Mouse (Mus musculus) testis, adult 2 months (tissue): ENCODE data around the gene Zfp654. TPM values are rescaled to one million over a fixed set of nuclear protein-coding genes. Genes with fewer than 3 reads are reported as not detected.

ENCODE experiments used
- H3K27ac ChIP-seq: fragments of 200-500 bp; 2 replicates; pipeline ENCODE4 v1.5.1; 2012; ENCODE audit warnings: low read depth, low read length; ENCODE audit not compliant: control insufficient read depth, insufficient read depth
- H3K27me3 ChIP-seq: fragments of 200-500 bp; 2 replicates; pipeline ENCODE4 v1.6.1; 2012; ENCODE audit warnings: mild to moderate bottlenecking, low read length, moderate library complexity; ENCODE audit not compliant: control insufficient read depth, insufficient read depth
- H3K36me3 ChIP-seq: fragments of 200-500 bp; 2 replicates; pipeline ENCODE4 v1.6.1; 2012; ENCODE audit warnings: mild to moderate bottlenecking, low read length; ENCODE audit not compliant: control insufficient read depth, insufficient read depth
- H3K4me1 ChIP-seq: fragments of 200-500 bp; 2 replicates; pipeline ENCODE4 v1.6.1; 2012; ENCODE audit warnings: low read length; ENCODE audit not compliant: control insufficient read depth, insufficient read depth
- H3K4me3 ChIP-seq: fragments of 200-500 bp; 2 replicates; pipeline ENCODE4 v1.5.1; 2012; ENCODE audit warnings: low read depth, mild to moderate bottlenecking, low read length, moderate library complexity, mixed read lengths; ENCODE audit not compliant: control insufficient read depth
- CTCF ChIP-seq: fragments of 200-500 bp; IDR thresholded peaks from 2 replicates; pipeline ENCODE4 v1.5.1; 2012; ENCODE audit warnings: low read depth, mild to moderate bottlenecking, inconsistent platforms, low read length, moderate library complexity; ENCODE audit not compliant: control insufficient read depth, insufficient read depth, insufficient replicate concordance
- POLR2A ChIP-seq: fragments of 200-500 bp; IDR thresholded peaks from 2 replicates; pipeline ENCODE4 v1.6.1; 2012; ENCODE audit warnings: low read depth, mild to moderate bottlenecking, inconsistent platforms, low read length, moderate library complexity; ENCODE audit not compliant: control insufficient read depth
- polyA plus RNA-seq: library from polyadenylated mRNA; depleted of rRNA; stranded (reverse); fragments of >200 nt; gene quantifications from 2 replicates; pipeline ENCODE4 v1.2.3, GENCODE M21; 2012

The Zfp654 gene
- polyA plus RNA-seq, 1 experiment, result 41.3 TPM

DNA sequence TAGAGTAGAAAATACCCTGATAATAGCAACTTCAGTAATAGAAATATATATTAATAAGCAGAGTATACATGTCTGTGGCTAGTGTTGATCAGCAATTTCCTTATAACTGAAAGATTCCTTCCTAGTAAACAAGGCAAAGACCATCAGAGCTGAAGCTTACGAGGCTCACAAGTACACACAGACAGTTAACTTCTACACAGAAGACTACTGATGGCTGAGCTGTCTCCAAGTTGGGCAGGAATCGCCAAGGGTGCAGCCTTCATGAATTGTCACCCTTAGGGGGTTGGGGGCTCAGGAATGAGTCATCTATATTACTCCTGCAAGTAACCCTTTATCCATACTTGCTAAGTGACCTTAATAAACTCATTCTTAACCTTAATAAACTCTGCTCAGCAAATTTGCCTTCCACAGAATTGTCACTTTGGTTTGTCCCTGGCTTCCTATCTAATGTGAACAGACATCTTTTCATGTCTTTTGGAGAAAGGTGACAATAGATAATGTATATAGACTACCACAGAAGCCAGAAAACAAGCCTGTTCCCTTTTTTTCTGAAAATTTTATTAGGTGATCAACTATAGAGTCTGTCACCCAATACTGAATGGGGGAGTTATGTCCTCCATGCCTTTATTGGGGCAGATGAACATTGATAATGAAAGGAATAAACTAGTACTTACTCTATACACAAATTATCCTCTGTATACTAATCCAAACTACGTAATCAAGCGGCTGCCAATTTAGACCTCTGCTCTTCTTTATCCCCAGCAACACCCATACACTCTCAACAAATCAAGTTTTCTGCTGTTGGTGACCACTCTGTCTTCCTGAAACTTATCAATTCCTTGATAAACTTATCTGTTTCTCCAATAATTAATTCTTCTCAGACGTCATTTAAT lies 9.7 kb downstream of the Zfp654 start:
- H3K4me1 ChIP-seq, result no peaks in the 10 kb centered on the region
- no peak overlapping the region for H3K4me3 ChIP-seq
- TF ChIP-seq POLR2A (no peak), CTCF (no peak)
- H3K27me3 ChIP-seq, result no peaks in the 10 kb centered on the region
- H3K36me3 ChIP-seq, result no peaks in the 10 kb centered on the region
- H3K27ac ChIP-seq, result no peak overlapping the region

DNA sequence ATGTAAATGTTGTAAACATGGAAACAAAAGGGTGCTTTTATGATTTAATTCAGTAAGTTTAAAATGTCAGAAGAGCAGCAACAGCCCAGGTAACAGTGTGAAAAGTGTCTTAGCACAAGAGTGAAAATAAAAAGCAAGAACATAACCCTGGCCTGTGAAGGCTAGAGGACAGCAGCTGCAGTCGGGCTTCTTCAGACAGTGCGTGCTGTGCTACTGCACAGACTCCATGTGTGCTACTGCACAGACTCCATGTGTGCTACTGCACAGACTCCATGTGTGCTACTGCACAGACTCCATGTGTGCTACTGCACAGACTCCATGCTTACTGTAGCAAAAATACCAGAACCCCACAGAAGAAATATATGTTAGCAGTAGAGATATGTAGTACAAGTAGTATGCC lies 14.7 kb downstream of the Zfp654 start:
- H3K36me3 ChIP-seq, result no peaks in the 10 kb centered on the region
- H3K27me3 ChIP-seq, result no peaks in the 10 kb centered on the region
- no peak overlapping the region for H3K4me3 ChIP-seq
- no peak overlapping the region for H3K27ac ChIP-seq
- H3K4me1 ChIP-seq, result no peaks in the 10 kb centered on the region
- TF ChIP-seq CTCF (no peak), POLR2A (no peak)

- H3K27ac ChIP-seq, result no peak overlapping the region
- H3K4me1 ChIP-seq, result no peaks in the 10 kb centered on the region
- no peaks in the 10 kb centered on the region for H3K27me3 ChIP-seq
- TF ChIP-seq POLR2A (no peak), CTCF (no peak)
- H3K4me3 ChIP-seq, result no peak overlapping the region
- no peaks in the 10 kb centered on the region for H3K36me3 ChIP-seq
Measured at GRCm38 (mm10) chr16:64835996-64836545, 15.4 kb downstream of the Zfp654 start.

DNA sequence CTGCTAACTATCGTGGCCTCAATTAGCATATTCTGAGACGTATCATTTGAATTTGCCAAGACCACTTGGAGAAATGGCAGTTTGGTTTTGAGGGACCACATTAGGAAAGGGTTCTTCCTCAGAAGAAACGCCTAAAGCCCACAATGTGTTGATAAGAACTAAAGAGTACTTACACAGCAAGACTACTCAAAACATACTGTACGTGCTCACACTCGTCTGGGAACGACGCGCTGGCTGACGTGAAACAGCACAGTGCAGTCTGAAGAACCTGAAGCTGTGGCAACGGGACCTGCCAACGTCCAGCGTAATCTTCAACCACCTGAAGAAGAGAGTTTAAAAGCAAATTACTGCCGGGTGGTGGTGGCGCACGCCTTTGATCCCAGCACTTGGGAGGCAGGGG lies 21.2 kb downstream of the Zfp654 start:
- H3K27ac ChIP-seq, result no peak overlapping the region
- TF ChIP-seq POLR2A, result no peak
- no peak for TF ChIP-seq CTCF
- H3K4me1 ChIP-seq, result no peaks in the 10 kb centered on the region
- H3K4me3 ChIP-seq, result no peak overlapping the region
- no peaks in the 10 kb centered on the region for H3K36me3 ChIP-seq
- no peaks in the 10 kb centered on the region for H3K27me3 ChIP-seq

GRCm38 (mm10) chr16:64824474-64824873 lies 27.0 kb downstream of the Zfp654 start:
- H3K4me3 ChIP-seq, result no peak overlapping the region
- no peaks in the 10 kb centered on the region for H3K27me3 ChIP-seq
- H3K27ac ChIP-seq, result no peak overlapping the region
- no peaks in the 10 kb centered on the region for H3K4me1 ChIP-seq
- TF ChIP-seq POLR2A (no peak), CTCF (no peak)
- no peaks in the 10 kb centered on the region; the same call in 1 of the 2 replicates for H3K36me3 ChIP-seq

DNA sequence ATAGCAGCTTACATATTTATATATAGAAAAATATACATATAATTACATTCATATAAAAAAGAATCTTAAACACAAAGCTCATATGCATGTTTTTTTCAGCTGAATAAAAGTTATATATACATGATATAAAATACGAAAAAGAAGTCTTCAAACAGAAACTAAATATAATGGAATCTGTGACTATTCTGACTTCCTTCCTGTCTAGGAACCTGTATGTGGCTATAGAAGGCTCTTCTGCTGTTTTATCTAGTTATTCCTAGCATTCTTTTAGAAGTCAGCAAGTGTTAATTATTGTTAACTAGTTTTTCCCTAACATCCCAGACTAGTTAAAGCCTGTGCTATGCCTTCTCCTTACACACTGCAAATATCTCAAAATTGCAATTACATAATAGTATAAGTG lies 27.6 kb downstream of the Zfp654 start:
- Histone ChIP-seq H3K27me3 (no peaks in the 10 kb centered on the region), H3K4me3 (no peak overlapping the region)

GRCm38 (mm10) chr16:64817094-64817765 lies 34.2 kb downstream of the Zfp654 start:
- peaks cover 2% of the 10 kb centered on the region; the same call in 1 of the 2 replicates for H3K36me3 ChIP-seq
- TF ChIP-seq CTCF (no peak), POLR2A (no peak)

More for the DNA sequence above, 27.6 kb downstream of the Zfp654 start:
- H3K36me3 ChIP-seq, result no peaks in the 10 kb centered on the region; the same call in 1 of the 2 replicates
- H3K27ac ChIP-seq, result no peak overlapping the region
- TF ChIP-seq CTCF (no peak), POLR2A (no peak)
- H3K4me1 ChIP-seq, result no peaks in the 10 kb centered on the region

More at GRCm38 (mm10) chr16:64817094-64817765, 34.2 kb downstream of the Zfp654 start:
- Histone ChIP-seq H3K27me3 (no peaks in the 10 kb centered on the region), H3K27ac (no peak overlapping the region), H3K4me3 (no peak overlapping the region), H3K4me1 (no peaks in the 10 kb centered on the region)
